Mouse (Mus musculus) brain, embryonic 14.5 days (tissue): ENCODE measurements around the gene Slc4a3.

ENCODE experiments used
- CTCF ChIP-seq: fragments of 200-500 bp; IDR thresholded peaks from 2 replicates; pipeline ENCODE4 v1.5.1; 2012; ENCODE audit warnings: inconsistent platforms, mild to moderate bottlenecking, moderate library complexity, borderline replicate concordance; ENCODE audit not compliant: insufficient read depth, insufficient read length; ENCODE audit errors: extremely low read depth
- POLR2A ChIP-seq: fragments of 200-500 bp; IDR thresholded peaks from 2 replicates; pipeline ENCODE4 v1.6.1; 2012; ENCODE audit warnings: mild to moderate bottlenecking, inconsistent platforms, borderline replicate concordance; ENCODE audit not compliant: poor library complexity, insufficient read depth, insufficient read length, severe bottlenecking; ENCODE audit errors: extremely low read depth

DNA sequence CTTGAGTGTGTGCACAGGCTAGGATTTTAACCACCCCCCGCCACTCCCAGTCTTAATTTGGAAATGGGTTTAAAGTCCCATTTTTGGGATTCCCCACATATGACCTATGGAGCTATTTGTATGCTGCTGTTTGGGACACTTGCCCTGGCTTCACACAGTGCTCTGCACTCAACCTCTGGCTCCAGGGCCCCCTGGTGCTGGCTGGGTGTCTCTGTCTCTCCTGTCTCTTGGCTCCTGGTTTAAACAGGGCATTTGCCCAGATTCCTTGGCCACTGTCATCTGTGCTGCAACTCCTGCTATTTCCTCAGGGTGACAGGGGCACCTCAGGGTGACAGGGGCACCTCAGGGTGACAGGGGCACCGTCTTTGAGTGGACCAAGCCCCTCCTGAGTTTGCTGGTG is 50.8 kb downstream of the Slc4a3 start:
- TF ChIP-seq CTCF (no peak), POLR2A (no peak)
